In the genomic region with DNA sequence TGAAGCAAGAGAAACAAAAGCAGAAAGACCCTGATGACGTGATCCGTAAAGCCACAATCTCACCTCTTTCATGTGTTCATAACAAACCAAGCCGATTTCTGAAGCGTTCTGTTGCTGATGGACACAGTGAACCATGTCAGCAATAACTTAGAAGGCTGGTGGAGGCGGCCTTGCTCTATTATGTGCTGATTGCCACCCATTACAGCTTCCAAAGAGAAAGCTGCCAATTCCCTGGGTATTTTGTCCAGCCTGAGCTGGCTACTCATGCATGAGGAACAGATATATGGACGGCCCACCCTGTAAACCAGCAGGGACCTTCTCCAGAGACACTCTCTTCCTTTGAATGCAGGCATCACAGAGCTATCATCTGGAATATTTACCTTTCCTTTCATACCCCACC, we compare ENCODE assay signal across 23 mouse cellular contexts.
DNase-seq lines count a peak whose midpoint lies in the region; ATAC-seq lines count a peak whose summit lies in the region.
"Had no signal": no experiment of that assay in that cellular context is flagged by ENCODE, and none has a peak within 500 bp of the region (broad histone marks: within the 10 kb centered on the region; RNA-seq: fewer than 3 reads in every experiment).

No protein-coding gene starts in this region.

- 0 out of 2 replicates have a peak overlapping the region, but pooled peaks have one; percentile 4 for H3K9ac ChIP-seq in forebrain, embryonic 15.5 days (replicated peaks)
- H3K9ac ChIP-seq: hindbrain, embryonic 14.5 days; limb, embryonic 15.5 days; liver, embryonic 14.5 days; lung, embryonic 14.5 days; midbrain, embryonic 13.5 days had no signal

- DNase-seq in cerebellum, postnatal 14 days, result peak; percentile 46 to 51
- no peak for DNase-seq in cerebellum, adult 9-11 months
- peak; percentile 27 for DNase-seq in layer of hippocampus, adult 11-12 months (ENCODE audit: low spot score)
- DNase-seq in layer of hippocampus, postnatal 10 days (ENCODE audit: low spot score in 2 of 2), result no peak
- peak; percentile 71 for DNase-seq in A20 (ENCODE audit: low read depth, low spot score)
- DNase-seq in adrenal gland, postnatal 25 days, result no peak
- DNase-seq: adrenal gland, postnatal 36 days; cerebellum, adult 11-12 months; gastrocnemius, postnatal 25 days; heart, postnatal 36 days; kidney, adult 9 months; kidney, postnatal 14 days; left cerebral cortex, postnatal 4 days; lung, embryonic 14.5 days; thymus, adult 18-20 months; thymus, postnatal 36 days had no signal

- H3K4me2 ChIP-seq in forebrain, embryonic 15.5 days (replicated peaks), result no peak overlapping the region
- H3K4me2 ChIP-seq: hindbrain, embryonic 14.5 days; limb, embryonic 15.5 days; lung, embryonic 14.5 days; midbrain, embryonic 13.5 days had no signal

- H3K36me3 ChIP-seq in forebrain, embryonic 15.5 days, result no peaks in the 10 kb centered on the region
- H3K36me3 ChIP-seq: midbrain, embryonic 13.5 days had no signal

- no peaks in the 10 kb centered on the region for H3K27me3 ChIP-seq in forebrain, embryonic 15.5 days
- H3K27me3 ChIP-seq: limb, embryonic 15.5 days; midbrain, embryonic 13.5 days had no signal

- H3K4me3 ChIP-seq in forebrain, embryonic 15.5 days, result no peak overlapping the region
- H3K4me3 ChIP-seq: limb, embryonic 15.5 days; midbrain, embryonic 13.5 days; myocyte had no signal

- peak; percentile 39; the same call in 1 of the 2 replicates for ATAC-seq in forebrain, embryonic 15.5 days (replicated peaks)
- ATAC-seq: CD4-positive, CD25-positive, alpha-beta regulatory T cell, adult 4 months; midbrain, embryonic 13.5 days had no signal

- H3K9me3 ChIP-seq in forebrain, embryonic 15.5 days, result no peaks in the 10 kb centered on the region
- H3K9me3 ChIP-seq: limb, embryonic 15.5 days; midbrain, embryonic 13.5 days had no signal

- 0 out of 2 replicates have a peak overlapping the region, but pooled peaks have one; percentile 17 for H3K27ac ChIP-seq in forebrain, embryonic 15.5 days (replicated peaks)
- H3K27ac ChIP-seq: hindbrain, embryonic 14.5 days; limb, embryonic 15.5 days; liver, embryonic 14.5 days; midbrain, embryonic 13.5 days had no signal

- WGBS in forebrain, embryonic 15.5 days, result 41% methylated on average over 6 of the region's 6 CpGs

- peaks cover 39% of the 10 kb centered on the region for H3K4me1 ChIP-seq in forebrain, embryonic 15.5 days

Comparison
In these comparisons a context has a peak if more than half of its experiments do, and no peak if none do; other contexts are left out.
1. DNase-seq: peak in cerebellum, postnatal 14 days (2 of 2), layer of hippocampus, adult 11-12 months (single experiment) and A20 (single experiment); none in cerebellum, adult 9-11 months (single experiment), layer of hippocampus, postnatal 10 days (0 of 2) and adrenal gland, postnatal 25 days (single experiment).